Mouse (Mus musculus) CH12.LX (cell line): Measurements from ENCODE around the gene Vps11.

Experiments
- CTCF ChIP-seq, 2 experiments: IDR thresholded peaks in 1 of 2; conservative IDR thresholded peaks in 1 of 2; 2 replicates each; pipeline ENCODE4 v1.5.1; 2011 to 2012; ENCODE audit warnings: low read depth in 2 of 2, low read length in 2 of 2, improper control_type of control experiment in 1 of 2, inconsistent platforms in 1 of 2, mild to moderate bottlenecking in 1 of 2, moderate library complexity in 1 of 2
- EP300 ChIP-seq: IDR thresholded peaks from 2 replicates; pipeline ENCODE4 v1.6.1; 2011; ENCODE audit warnings: low read length, improper control_type of control experiment
- GABPA ChIP-seq: IDR thresholded peaks from 2 replicates; pipeline ENCODE4 v1.6.1; 2012; ENCODE audit warnings: low read depth, low read length, improper control_type of control experiment, inconsistent platforms; ENCODE audit not compliant: insufficient replicate concordance
- JUND ChIP-seq: conservative IDR thresholded peaks from 2 replicates; pipeline ENCODE4 v1.6.1; 2011; ENCODE audit warnings: low read depth, low read length, improper control_type of control experiment
- MEF2A ChIP-seq: IDR thresholded peaks from 2 replicates; pipeline ENCODE4 v1.6.1; 2014; ENCODE audit warnings: low read depth, mild to moderate bottlenecking, inconsistent platforms, low read length, improper control_type of control experiment, borderline replicate concordance
- NRF1 ChIP-seq: IDR thresholded peaks from 2 replicates; pipeline ENCODE4 v1.6.1; 2014; ENCODE audit warnings: low read depth, mild to moderate bottlenecking, inconsistent platforms, low read length, improper control_type of control experiment, moderate library complexity
- POLR2A ChIP-seq: IDR thresholded peaks from 2 replicates; pipeline ENCODE4 v1.6.1; 2011; ENCODE audit warnings: low read depth, mild to moderate bottlenecking, improper control_type of control experiment, low read length
- POLR2AphosphoS2 ChIP-seq: IDR thresholded peaks from 2 replicates; pipeline ENCODE4 v1.6.1; 2011; ENCODE audit warnings: low read depth, low read length, improper control_type of control experiment
- USF2 ChIP-seq: conservative IDR thresholded peaks from 2 replicates; pipeline ENCODE4 v1.6.1; 2011; ENCODE audit warnings: low read depth, low read length, improper control_type of control experiment
- ZNF384 ChIP-seq: IDR thresholded peaks from 2 replicates; pipeline ENCODE4 v1.6.1; 2012; ENCODE audit warnings: low read depth, low read length, improper control_type of control experiment, inconsistent platforms

GRCm38 (mm10) chr9:44332918-44333638 is 28.4 kb downstream of the Vps11 start:
- TF ChIP-seq CTCF (conservative IDR thresholded peaks at IDR 0.05 in 1 of 2, IDR thresholded peaks at IDR 0.05 in 1 of 2; ENCODE audit: low read depth in 2 of 2, low read length in 2 of 2) (no peak), POLR2AphosphoS2 (no peak), EP300 (no peak), JUND (no peak), GABPA (no peak), ZNF384 (no peak), USF2 (no peak), POLR2A (no peak), MEF2A (no peak), NRF1 (no peak)
